19 mouse cellular contexts compared by ENCODE assay signal in the genomic region with DNA sequence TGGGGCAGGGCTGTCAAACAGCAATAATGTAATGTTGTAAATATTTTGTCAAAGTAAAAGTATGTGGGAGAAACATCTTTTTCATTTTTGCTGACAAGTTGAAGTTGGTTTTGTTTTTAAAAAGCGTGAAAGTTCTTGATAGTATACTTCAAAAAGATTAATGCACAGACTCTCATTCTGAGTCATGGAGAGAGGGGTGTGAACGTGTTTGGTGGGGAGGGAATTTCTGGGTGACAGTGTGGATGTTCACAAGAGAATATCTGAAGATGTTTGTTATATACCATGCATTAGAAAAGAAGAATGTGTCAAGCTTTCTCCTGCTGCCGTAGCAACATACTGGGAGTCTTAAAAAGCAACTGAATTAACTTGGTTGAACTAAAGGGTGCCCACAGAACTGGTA.
"Had no signal": no experiment of that assay in that cellular context is flagged by ENCODE, and none has a peak within 500 bp of the region (broad histone marks: within the 10 kb centered on the region; RNA-seq: fewer than 3 reads in every experiment).

No protein-coding gene starts in this region.

- H3K9ac ChIP-seq: liver, postnatal 0 days; lung, embryonic 15.5 days; midbrain, embryonic 13.5 days; midbrain, embryonic 15.5 days; neural tube, embryonic 12.5 days had no signal

- H3K27ac ChIP-seq: lung, embryonic 15.5 days; macrophage; midbrain, embryonic 13.5 days; midbrain, embryonic 15.5 days; neural tube, embryonic 12.5 days had no signal

- H3K36me3 ChIP-seq: lung, embryonic 15.5 days; midbrain, embryonic 13.5 days; midbrain, embryonic 15.5 days; neural tube, embryonic 12.5 days had no signal

- H3K27me3 ChIP-seq: lung, embryonic 15.5 days; megakaryocyte, embryonic 14.5 days; midbrain, embryonic 13.5 days; midbrain, embryonic 15.5 days; neural tube, embryonic 12.5 days had no signal

- ATAC-seq: liver, postnatal 0 days; lung, postnatal 0 days; midbrain, embryonic 13.5 days; midbrain, embryonic 15.5 days had no signal

- DNase-seq: liver, postnatal 0 days; lung, adult 2 months; lung, postnatal 14 days; lung, postnatal 36 days; retina, postnatal 1 day; right cerebral cortex, adult 18-20 months; right cerebral cortex, postnatal 25 days; right cerebral cortex, postnatal 4 days; spleen, adult 18-20 months; thymus, adult 18-20 months; thymus, postnatal 14 days; thymus, postnatal 36 days had no signal

- H3K4me3 ChIP-seq: lung, embryonic 15.5 days; megakaryocyte, embryonic 14.5 days; midbrain, embryonic 13.5 days; midbrain, embryonic 15.5 days; neural tube, embryonic 12.5 days had no signal

- H3K4me1 ChIP-seq: lung, embryonic 15.5 days; megakaryocyte, embryonic 14.5 days; midbrain, embryonic 13.5 days; midbrain, embryonic 15.5 days; neural tube, embryonic 12.5 days had no signal
